10 mouse cellular contexts compared by ENCODE assay signal in the genomic region with DNA sequence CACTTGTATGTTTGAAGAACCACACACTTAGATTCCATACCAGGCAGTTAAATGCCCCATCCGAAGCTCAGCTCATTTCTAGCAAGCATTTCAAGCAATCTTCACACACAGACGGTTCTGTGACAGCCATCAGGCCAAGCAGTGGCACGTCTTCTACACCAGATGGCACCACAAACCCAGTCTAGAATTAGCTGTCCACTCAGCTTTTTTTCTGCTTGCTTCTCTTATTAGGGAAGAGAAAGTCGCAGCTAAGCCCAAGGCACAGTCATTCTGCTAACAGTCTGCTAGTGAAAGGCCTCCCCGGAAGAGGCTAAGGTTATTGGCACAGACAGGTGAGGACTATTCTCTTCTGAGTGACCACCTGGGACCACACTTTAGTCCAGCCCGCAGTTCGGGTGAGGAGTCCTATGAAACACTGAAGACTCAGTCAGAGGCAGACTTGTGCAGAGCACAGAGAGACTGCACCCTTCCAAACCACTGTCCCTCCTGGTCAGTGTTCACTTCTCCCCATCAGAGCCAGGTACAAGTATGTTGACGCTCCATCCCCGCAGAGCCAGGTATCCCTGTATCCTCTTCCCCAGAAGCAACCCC. TPM values are rescaled to one million over a fixed set of nuclear protein-coding genes. Genes with fewer than 3 reads are reported as not detected.
DNase-seq lines count a peak whose midpoint lies in the region; ATAC-seq and TF ChIP-seq lines count a peak whose summit lies in the region.
"Had no signal": no experiment of that assay in that cellular context is flagged by ENCODE, and none has a peak within 500 bp of the region (broad histone marks: within the 10 kb centered on the region; RNA-seq: fewer than 3 reads in every experiment).

No protein-coding gene starts in this region.

- no peak overlapping the region for H3K4me2 ChIP-seq in kidney, postnatal 0 days (ENCODE audit: low read length)
- no peak overlapping the region for H3K4me2 ChIP-seq in liver, embryonic 14.5 days (ENCODE audit: low read depth)
- H3K4me2 ChIP-seq: heart, embryonic 15.5 days; stomach, embryonic 15.5 days had no signal

- ATAC-seq in kidney, postnatal 0 days (replicated peaks; ENCODE audit: low FRiP score, low read depth): no peak
- ATAC-seq in liver, embryonic 14.5 days (ENCODE audit: insufficient read depth): no peak

- no peak for TF ChIP-seq EP300 in liver, embryonic 14.5 days (IDR thresholded peaks at IDR 0.05; ENCODE audit: low read depth)

- H3K27ac ChIP-seq in kidney, postnatal 0 days: no peak overlapping the region
- H3K27ac ChIP-seq in liver, embryonic 14.5 days: no peak overlapping the region
- H3K27ac ChIP-seq: heart, embryonic 15.5 days; stomach, embryonic 15.5 days had no signal

- H3K4me3 ChIP-seq in kidney, postnatal 0 days (replicated peaks; ENCODE audit: low read depth, low read length): no peak overlapping the region
- H3K4me3 ChIP-seq in liver, embryonic 14.5 days (ENCODE audit: insufficient read depth in 1 of 2, low read depth in 2 of 2, low read length in 2 of 2): no peak overlapping the region
- H3K4me3 ChIP-seq: heart, embryonic 15.5 days; stomach, embryonic 15.5 days had no signal

- TF ChIP-seq CTCF in kidney, postnatal 0 days (IDR thresholded peaks at IDR 0.05; ENCODE audit: low read depth): peak; percentile 93
- TF ChIP-seq CTCF in liver, embryonic 14.5 days (IDR thresholded peaks at IDR 0.05; ENCODE audit: low read depth): peak; percentile 64

- no peaks in the 10 kb centered on the region for H3K4me1 ChIP-seq in kidney, postnatal 0 days (replicated peaks; ENCODE audit: insufficient read depth, low read length)
- no peaks in the 10 kb centered on the region for H3K4me1 ChIP-seq in liver, embryonic 14.5 days (replicated peaks; ENCODE audit: control insufficient read depth in 2 of 2, insufficient read depth in 2 of 2, low read length in 1 of 2)
- H3K4me1 ChIP-seq: heart, embryonic 15.5 days; stomach, embryonic 15.5 days had no signal

- H3K27me3 ChIP-seq in kidney, postnatal 0 days (ENCODE audit: insufficient read depth, low read length): no peaks in the 10 kb centered on the region
- H3K27me3 ChIP-seq in liver, embryonic 14.5 days (ENCODE audit: control insufficient read depth, insufficient read depth, low read length): no peaks in the 10 kb centered on the region
- H3K27me3 ChIP-seq: heart, embryonic 15.5 days; stomach, embryonic 15.5 days had no signal

- no peaks in the 10 kb centered on the region for H3K9me3 ChIP-seq in kidney, postnatal 0 days (replicated peaks; ENCODE audit: low read length)
- H3K9me3 ChIP-seq in liver, embryonic 14.5 days (ENCODE audit: control insufficient read depth, low read length): no peaks in the 10 kb centered on the region
- H3K9me3 ChIP-seq: heart, embryonic 15.5 days; stomach, embryonic 15.5 days had no signal

- H3K36me3 ChIP-seq in kidney, postnatal 0 days (ENCODE audit: insufficient read depth, low read length): no peaks in the 10 kb centered on the region
- no peaks in the 10 kb centered on the region for H3K36me3 ChIP-seq in liver, embryonic 14.5 days (replicated peaks; ENCODE audit: control insufficient read depth, insufficient read depth, low read depth)
- H3K36me3 ChIP-seq: heart, embryonic 15.5 days; stomach, embryonic 15.5 days had no signal

- intact Hi-C loops in heart, postnatal 25 days (cut with DNase I): loop anchor here (2.0 to 10.0 kb wide), 3 partner anchors 215 to 555 kb away; a partner anchor contains a TSS

- peak; percentile 90 for DNase-seq in heart, adult 11 months
- DNase-seq in heart, postnatal 25 days (ENCODE audit: low spot score): no peak
- DNase-seq in cerebellum, adult 9-11 months: peak; percentile 12
- DNase-seq in frontal cortex, postnatal 25 days (ENCODE audit: low spot score in 2 of 2): peak; percentile 57 to 63
- peak; percentile 86 for DNase-seq in kidney, postnatal 0 days (ENCODE audit: low spot score)
- no peak for DNase-seq in liver, embryonic 14.5 days (ENCODE audit: low read depth in 3 of 3, low spot score in 3 of 3)
- peak; percentile 19 for DNase-seq in ovary, postnatal 10 days (ENCODE audit: low spot score)
- DNase-seq in spleen, postnatal 4 days (ENCODE audit: low spot score in 2 of 2): no peak

- 52% methylated on average over 9 of the region's 9 CpGs for WGBS in kidney, postnatal 0 days
- WGBS in liver, embryonic 14.5 days (ENCODE audit: insufficient replicate concordance): 45% methylated on average over 9 of the region's 9 CpGs

- H3K9ac ChIP-seq in kidney, postnatal 0 days (ENCODE audit: low read depth, low read length): no peak overlapping the region
- no peak overlapping the region for H3K9ac ChIP-seq in liver, embryonic 14.5 days (replicated peaks)
- H3K9ac ChIP-seq: heart, embryonic 15.5 days; stomach, embryonic 15.5 days had no signal

RNA-seq across cellular contexts. Expression of a gene that starts 45.0 kb away (rescaled TPM):
- total RNA-seq in heart, postnatal 25 days (2021): 10 to 100 TPM; 11.3 to 12.9 TPM
- 12.8 and 13.8 TPM in 2 replicates for polyA plus RNA-seq in kidney, postnatal 0 days (2015; fragmentation: Nextera tagmentation; extraction: Ambion mirVana)
- 62.8 and 74.2 TPM in 2 replicates for polyA plus RNA-seq in liver, embryonic 14.5 days (2012; rRNA removed)
- polyA plus RNA-seq in liver, embryonic 14.5 days (2014; fragmentation: Nextera tagmentation; extraction: Ambion mirVana): 62.0 and 62.2 TPM in 2 replicates

Comparison
In these comparisons a context has a peak if more than half of its experiments do, and no peak if none do; other contexts are left out.
1. DNase-seq: peak in heart, adult 11 months (single experiment), cerebellum, adult 9-11 months (single experiment), frontal cortex, postnatal 25 days (2 of 2), kidney, postnatal 0 days (single experiment) and ovary, postnatal 10 days (single experiment); none in heart, postnatal 25 days (single experiment), liver, embryonic 14.5 days (0 of 3) and spleen, postnatal 4 days (0 of 2).